Mouse (Mus musculus) midbrain, embryonic 14.5 days (tissue): ENCODE measurements around the gene Dgkz. TPM values are rescaled to one million over a fixed set of nuclear protein-coding genes. Genes with fewer than 3 reads are reported as not detected.
A peak's percentile ranks its signal among the peaks of the same experiment; 100 is the strongest.

Source experiments
- ATAC-seq: fragments of 200-750 bp; cut with Nextera tagmentation; 2 replicates; pipeline ENCODE4 v1.8.0; 2017; ENCODE audit warnings: moderate number of reproducible peaks, moderate library complexity; ENCODE audit not compliant: low FRiP score, low TSS enrichment
- DNase-seq: peaks from one replicate; pipeline ENCODE4 v3.0.0-alpha.2; 2015
- H3K27ac ChIP-seq: fragments of 300-500 bp; sonication (generic); replicated peaks from 2 replicates; pipeline ENCODE4 v1.5.1; 2014; ENCODE audit warnings: mild to moderate bottlenecking, low read depth, low read length, moderate library complexity
- H3K27me3 ChIP-seq: fragments of 300-500 bp; sonication (generic); 2 replicates; pipeline ENCODE4 v1.6.1; 2014; ENCODE audit warnings: low read length, control low read depth, mixed read lengths; ENCODE audit not compliant: control insufficient read depth, insufficient read depth
- H3K36me3 ChIP-seq: fragments of 300-500 bp; sonication (generic); 2 replicates; pipeline ENCODE4 v1.6.1; 2014; ENCODE audit warnings: low read length, control low read depth; ENCODE audit not compliant: control insufficient read depth, insufficient read depth
- H3K4me1 ChIP-seq: fragments of 300-500 bp; sonication (generic); 2 replicates; pipeline ENCODE4 v1.6.1; 2014; ENCODE audit warnings: mild to moderate bottlenecking, antibody characterized with exemption, low read length, control low read depth; ENCODE audit not compliant: control insufficient read depth, insufficient read depth
- H3K4me2 ChIP-seq: fragments of 300-500 bp; sonication (generic); 2 replicates; pipeline ENCODE4 v1.6.1; 2014; ENCODE audit warnings: mild to moderate bottlenecking, low read length, moderate library complexity
- H3K4me3 ChIP-seq: fragments of 300-500 bp; sonication (generic); replicated peaks from 2 replicates; pipeline ENCODE4 v1.5.1; 2014; ENCODE audit warnings: low read depth, low read length
- H3K9ac ChIP-seq: fragments of 300-500 bp; sonication (generic); replicated peaks from 2 replicates; pipeline ENCODE4 v1.6.1; 2014; ENCODE audit warnings: mild to moderate bottlenecking, low read length, moderate library complexity
- H3K9me3 ChIP-seq: fragments of 300-500 bp; sonication (generic); 2 replicates; pipeline ENCODE4 v1.6.1; 2016; ENCODE audit warnings: low read length, control low read depth, mixed read lengths; ENCODE audit not compliant: control insufficient read depth
- WGBS: fragments of 180-500 bp; shearing (Covaris S2); extraction: QIAGEN DNeasy Blood & Tissue Kit; methylation state at CpG from one replicate; pipeline ENCODE4 v1.1.7; 2014; 5-methylcytosine and 5-hydroxymethylcytosine counted together
- polyA plus RNA-seq: library from polyadenylated mRNA; unstranded; fragments of >200 nt; fragmentation: Nextera tagmentation; extraction: Ambion mirVana; gene quantifications from 2 replicates; pipeline ENCODE4 v1.2.1, GENCODE M21; 2014

Gene Dgkz
- polyA plus RNA-seq, 1 experiment from 2014 or later: 32.0 TPM

DNA sequence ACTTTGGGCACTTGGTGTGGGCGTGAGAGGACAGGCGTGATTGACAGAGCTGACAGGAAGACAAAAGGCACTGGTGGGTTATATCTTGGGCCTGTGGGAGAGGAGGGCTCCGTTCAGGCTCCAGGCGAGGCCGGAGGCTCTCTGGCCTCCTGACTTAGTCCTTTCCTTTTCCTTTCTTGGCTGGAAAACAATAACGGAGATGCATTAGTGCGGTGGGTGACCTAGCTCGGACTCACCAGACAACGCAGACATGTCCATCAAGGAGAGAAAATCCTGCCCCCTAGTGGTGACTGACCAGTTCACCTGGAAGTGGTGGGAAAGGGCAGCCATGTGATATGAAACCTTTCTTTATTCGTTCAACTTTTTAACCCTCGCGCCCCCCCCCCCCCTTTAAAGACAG, 45.7 kb downstream of the Dgkz start:
- peak overlapping the region; percentile 74 for H3K4me2 ChIP-seq
- 0 out of 2 replicates have a peak, but pooled peaks cover 2% of the 10 kb centered on the region for H3K36me3 ChIP-seq
- DNase-seq: peak; percentile 91
- no peaks in the 10 kb centered on the region for H3K27me3 ChIP-seq
- peaks cover 25% of the 10 kb centered on the region for H3K4me1 ChIP-seq
- H3K9ac ChIP-seq: no peak overlapping the region; the same call in 1 of the 2 replicates
- H3K9me3 ChIP-seq: no peaks in the 10 kb centered on the region
- peak overlapping the region; percentile 52 for H3K4me3 ChIP-seq
- no peak for ATAC-seq
- no peak overlapping the region for H3K27ac ChIP-seq
- 3% methylated on average over 12 of the region's 12 CpGs for WGBS

DNA sequence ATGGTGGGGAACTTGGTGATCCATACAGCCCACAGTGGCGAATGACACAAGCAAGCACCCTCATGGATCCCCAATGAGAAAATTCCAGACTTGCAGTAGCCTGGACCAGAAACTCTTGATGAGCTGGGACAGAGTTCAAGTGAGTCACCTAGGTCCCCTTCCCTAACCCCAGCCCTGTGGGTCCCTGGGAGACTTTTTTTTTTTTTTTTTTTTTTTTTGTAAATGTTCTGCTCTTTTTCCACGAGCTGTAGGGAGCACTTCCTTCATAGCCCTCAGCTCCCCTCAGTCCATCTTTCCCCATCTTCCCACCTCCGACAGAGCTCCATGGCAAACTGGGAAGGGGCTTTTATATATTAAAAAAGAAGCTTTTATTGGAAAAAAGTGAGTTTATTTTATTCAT, 46.2 kb downstream of the Dgkz start:
- Histone ChIP-seq H3K9ac (no peak overlapping the region; the same call in 1 of the 2 replicates), H3K4me1 (peaks cover 25% of the 10 kb centered on the region), H3K4me2 (peak overlapping the region; percentile 74), H3K27me3 (peaks cover under 1% of the 10 kb centered on the region; the same call in 1 of the 2 replicates), H3K4me3 (peak overlapping the region; percentile 52; the same call in 1 of the 2 replicates), H3K36me3 (no peaks in the 10 kb centered on the region), H3K9me3 (no peaks in the 10 kb centered on the region), H3K27ac (no peak overlapping the region)
- no peak for DNase-seq
- WGBS: 48% methylated on average over 3 of the region's 3 CpGs
- no peak for ATAC-seq

DNA sequence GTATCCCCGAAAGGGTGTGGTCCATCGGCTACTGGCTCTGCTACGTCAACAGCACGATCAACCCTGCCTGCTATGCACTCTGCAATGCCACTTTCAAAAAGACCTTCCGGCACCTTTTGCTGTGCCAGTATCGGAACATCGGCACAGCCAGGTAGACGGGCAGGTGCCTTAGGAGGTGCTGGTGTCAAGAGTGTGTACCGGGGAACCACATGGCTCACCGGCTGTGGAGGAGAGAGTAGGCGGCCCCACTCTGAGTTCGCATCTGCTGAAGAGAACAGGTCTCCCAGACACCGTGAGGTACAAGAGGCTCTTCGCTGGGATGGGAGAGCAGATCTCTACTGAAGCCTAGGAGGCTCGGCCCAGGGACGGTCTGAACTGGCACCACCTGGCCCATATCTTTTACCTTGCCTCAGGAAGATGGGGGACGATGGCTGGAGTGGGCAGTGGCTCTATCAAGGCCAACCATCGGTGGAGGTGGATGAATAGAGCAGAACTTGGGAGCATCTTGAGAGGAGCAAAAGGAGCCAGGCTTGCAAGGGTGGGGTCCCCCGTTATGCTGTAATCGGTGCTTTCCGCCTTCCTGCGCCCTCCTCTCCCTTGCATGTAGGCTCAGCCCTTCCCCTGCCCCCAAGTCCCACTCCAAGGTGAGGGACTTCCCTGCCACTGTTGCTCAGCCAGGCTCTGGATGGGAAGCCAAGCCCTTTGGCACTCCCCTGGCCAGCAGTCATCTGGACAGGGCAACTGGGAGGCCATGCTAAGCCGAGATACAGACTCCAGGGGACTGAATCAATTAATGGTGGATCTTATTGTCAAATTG, 46.9 kb downstream of the Dgkz start:
- H3K36me3 ChIP-seq: no peaks in the 10 kb centered on the region
- DNase-seq (no peak), ATAC-seq (no peak)
- no peak overlapping the region for H3K4me3 ChIP-seq
- H3K4me1 ChIP-seq: peaks cover 27% of the 10 kb centered on the region
- no peak overlapping the region for H3K4me2 ChIP-seq
- 80% methylated on average over 23 of the region's 23 CpGs for WGBS
- H3K9me3 ChIP-seq: no peaks in the 10 kb centered on the region
- H3K27me3 ChIP-seq: peaks cover 6% of the 10 kb centered on the region; the same call in 1 of the 2 replicates
- H3K27ac ChIP-seq: no peak overlapping the region
- H3K9ac ChIP-seq: no peak overlapping the region

DNA sequence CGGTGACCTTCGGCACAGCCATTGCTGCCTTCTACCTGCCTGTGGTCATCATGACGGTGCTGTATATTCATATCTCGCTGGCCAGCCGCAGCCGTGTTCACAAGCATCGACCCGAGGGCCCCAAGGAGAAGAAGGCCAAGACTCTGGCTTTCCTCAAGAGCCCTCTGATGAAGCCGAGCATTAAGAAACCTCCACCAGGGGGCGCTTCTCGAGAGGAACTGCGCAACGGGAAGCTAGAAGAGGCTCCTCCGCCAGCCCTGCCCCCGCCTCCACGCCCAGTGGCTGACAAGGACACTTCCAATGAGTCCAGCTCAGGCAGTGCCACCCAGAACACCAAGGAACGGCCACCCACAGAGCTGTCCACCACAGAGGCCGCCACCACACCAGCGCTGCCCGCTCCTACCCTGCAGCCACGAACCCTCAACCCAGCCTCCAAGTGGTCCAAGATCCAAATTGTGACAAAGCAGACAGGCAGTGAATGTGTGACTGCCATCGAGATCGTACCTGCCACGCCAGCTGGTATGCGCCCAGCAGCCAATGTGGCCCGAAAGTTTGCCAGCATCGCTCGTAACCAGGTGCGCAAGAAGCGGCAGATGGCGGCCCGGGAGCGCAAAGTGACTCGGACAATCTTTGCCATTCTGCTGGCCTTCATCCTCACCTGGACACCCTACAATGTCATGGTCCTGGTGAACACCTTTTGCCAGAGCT, 47.7 kb downstream of the Dgkz start:
- ATAC-seq (no peak), DNase-seq (peak; percentile 76)
- 50% methylated on average over 34 of the region's 34 CpGs for WGBS
- Histone ChIP-seq H3K9ac (no peak overlapping the region), H3K4me3 (no peak overlapping the region), H3K27me3 (peaks cover 13% of the 10 kb centered on the region), H3K9me3 (no peaks in the 10 kb centered on the region), H3K4me2 (no peak overlapping the region), H3K4me1 (peaks cover 31% of the 10 kb centered on the region), H3K27ac (no peak overlapping the region), H3K36me3 (no peaks in the 10 kb centered on the region)

DNA sequence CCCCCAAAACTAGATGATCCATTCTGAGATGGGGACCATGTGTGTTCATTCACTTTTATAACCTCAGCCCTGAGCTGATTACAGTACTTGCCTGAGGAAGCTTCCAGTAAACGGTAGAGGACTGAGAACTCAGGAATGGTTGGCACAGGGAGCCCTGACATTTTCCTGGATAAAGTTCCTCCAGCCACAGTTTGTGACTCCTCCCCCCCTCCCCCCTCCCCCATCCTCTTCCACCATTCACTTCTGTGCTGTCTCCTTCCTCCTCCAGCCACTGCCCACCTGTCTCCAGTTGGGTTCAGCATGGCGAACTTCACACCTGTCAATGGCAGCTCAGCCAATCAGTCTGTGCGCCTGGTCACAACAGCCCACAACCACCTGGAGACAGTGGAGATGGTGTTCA, 48.7 kb downstream of the Dgkz start, which contains the start of gene Chrm4:
Chrm4 (plus strand) TSS at position 301 of the 400 bp plus-strand sequence.
- H3K27me3 ChIP-seq: peaks cover 24% of the 10 kb centered on the region
- no peak for ATAC-seq
- H3K9ac ChIP-seq: no peak within 1 kb of the TSS
- no peak within 1 kb of the TSS for H3K27ac ChIP-seq
- no peak for DNase-seq
- H3K4me2 ChIP-seq: no peak within 1 kb of the TSS
- WGBS: 97% methylated on average over 3 of the region's 3 CpGs
- no peaks in the 10 kb centered on the region for H3K9me3 ChIP-seq
- peaks cover 27% of the 10 kb centered on the region for H3K4me1 ChIP-seq
- H3K4me3 ChIP-seq: no peak within 1 kb of the TSS
- no peaks in the 10 kb centered on the region for H3K36me3 ChIP-seq

DNA sequence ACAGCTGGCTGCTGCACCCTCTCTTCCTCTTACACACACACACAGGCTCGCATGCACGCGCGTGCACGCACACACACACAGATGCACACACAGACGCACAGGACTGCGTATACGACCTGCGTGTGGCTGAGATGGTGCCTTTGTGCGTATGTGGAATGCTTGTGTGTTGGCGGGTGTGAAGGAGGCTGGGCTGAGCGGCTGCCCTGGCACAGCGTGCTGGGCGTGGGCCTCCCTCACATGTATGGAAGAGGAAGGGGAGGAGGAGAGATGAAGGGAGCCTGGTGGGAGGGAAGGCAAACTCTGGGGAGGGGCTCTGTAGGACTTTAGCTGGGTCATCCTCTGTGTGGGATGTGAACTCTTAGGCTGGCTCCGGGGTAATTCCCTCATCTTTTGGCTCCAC, 50.2 kb downstream of the Dgkz start:
- WGBS: 89% methylated on average over 15 of the region's 15 CpGs
- DNase-seq: no peak
- peaks cover 29% of the 10 kb centered on the region for H3K27me3 ChIP-seq

DNA sequence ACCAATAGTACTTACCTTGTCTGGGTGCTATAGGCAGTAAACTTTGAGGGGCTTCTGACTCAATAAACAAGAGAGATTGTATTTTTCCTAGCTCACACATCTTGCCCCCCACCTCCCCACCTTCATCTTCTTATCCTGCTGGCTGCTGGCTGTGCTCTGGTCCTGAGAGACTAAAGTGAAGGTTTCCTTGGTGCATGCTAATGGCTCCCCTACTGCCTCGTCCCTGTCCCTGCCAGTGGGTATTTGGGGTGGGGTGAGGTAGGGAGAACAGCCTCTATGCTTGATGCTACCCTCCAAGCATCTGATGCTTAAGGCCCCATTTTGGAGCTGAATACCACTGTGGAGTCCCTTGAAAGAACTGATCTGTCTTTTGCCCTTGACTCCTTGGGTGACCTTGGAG, 50.9 kb downstream of the Dgkz start:
- Histone ChIP-seq H3K4me1 (peaks cover 18% of the 10 kb centered on the region), H3K4me2 (no peak overlapping the region), H3K36me3 (peaks cover 2% of the 10 kb centered on the region; the same call in 1 of the 2 replicates), H3K27ac (no peak overlapping the region), H3K27me3 (peaks cover 33% of the 10 kb centered on the region), H3K9ac (no peak overlapping the region), H3K4me3 (no peak overlapping the region), H3K9me3 (no peaks in the 10 kb centered on the region)
- 48% methylated on average over 1 of the region's 1 CpGs for WGBS
- DNase-seq (no peak), ATAC-seq (no peak)

More for the DNA sequence above, 50.2 kb downstream of the Dgkz start:
- no peaks in the 10 kb centered on the region for H3K9me3 ChIP-seq
- no peaks in the 10 kb centered on the region for H3K36me3 ChIP-seq
- H3K4me3 ChIP-seq: no peak overlapping the region
- H3K27ac ChIP-seq: no peak overlapping the region
- no peak overlapping the region for H3K9ac ChIP-seq
- no peak for ATAC-seq
- H3K4me1 ChIP-seq: peaks cover 23% of the 10 kb centered on the region
- no peak overlapping the region for H3K4me2 ChIP-seq

DNA sequence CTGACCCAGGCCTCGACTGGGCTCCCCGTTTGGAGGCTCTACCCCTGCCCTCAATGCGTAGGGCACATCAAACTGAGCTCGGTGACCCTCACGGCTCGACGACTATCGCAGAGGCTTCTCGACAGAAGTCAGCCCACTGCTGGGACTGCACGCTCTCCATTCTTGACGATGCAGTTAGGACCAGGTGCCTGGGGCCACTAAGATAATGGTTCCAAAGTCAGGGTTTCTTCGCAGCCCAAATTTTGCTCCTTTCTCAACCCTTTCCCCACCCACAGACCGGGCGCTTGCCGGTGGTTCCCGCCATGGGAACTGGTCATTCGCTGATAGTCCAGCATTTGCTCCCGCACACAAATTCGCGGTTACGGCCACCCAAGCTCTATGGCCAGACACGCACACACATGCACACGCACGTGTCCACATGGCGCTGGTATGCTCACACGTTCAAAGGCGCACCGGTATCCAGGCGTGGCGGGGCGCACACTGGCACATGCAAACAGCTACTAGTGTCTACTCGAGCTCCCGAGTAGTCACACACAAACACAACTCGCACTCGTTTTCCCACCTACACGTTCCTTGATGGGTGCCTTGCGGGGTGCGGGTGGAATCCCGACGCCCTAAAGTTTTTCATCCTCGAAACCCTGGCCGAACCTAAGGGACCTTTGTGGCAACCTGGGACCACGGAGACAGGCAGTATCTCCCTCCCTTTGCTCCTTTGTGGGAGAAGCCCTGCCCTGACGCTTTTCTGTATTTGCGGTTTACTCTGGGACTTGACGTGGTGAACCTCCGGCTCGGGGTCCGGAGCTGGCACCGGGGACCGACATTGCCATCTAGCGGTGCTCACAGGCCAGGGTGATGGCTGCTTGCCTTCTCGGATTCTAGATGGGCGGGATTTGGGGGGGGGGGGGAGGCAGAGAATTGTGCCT, 52.0 kb downstream of the Dgkz start:
- H3K4me2 ChIP-seq: peak overlapping the region; percentile 86
- peaks cover 6% of the 10 kb centered on the region; the same call in 1 of the 2 replicates for H3K36me3 ChIP-seq
- ATAC-seq (no peak), DNase-seq (peak; percentile 86)
- 0 out of 2 replicates have a peak overlapping the region, but pooled peaks have one; percentile 14 for H3K9ac ChIP-seq
- WGBS: 2% methylated on average over 54 of the region's 54 CpGs
- peaks cover 18% of the 10 kb centered on the region for H3K4me1 ChIP-seq
- H3K27ac ChIP-seq: no peak overlapping the region
- no peaks in the 10 kb centered on the region for H3K9me3 ChIP-seq
- H3K4me3 ChIP-seq: peak overlapping the region; percentile 20; the same call in 1 of the 2 replicates
- peaks cover 33% of the 10 kb centered on the region for H3K27me3 ChIP-seq
